Mouse (Mus musculus): ENCODE data around the gene Skint11. TPM values are rescaled to one million over a fixed set of nuclear protein-coding genes. Genes with fewer than 3 reads are reported as not detected.
"Not testable (repeated sequence)": the region's sequence is repeated elsewhere in the genome, so short reads cannot be mapped to it uniquely, and the experiment has no call there.

The Skint11 gene
- not detected in 2 replicates for total RNA-seq (2015)
- total RNA-seq (2017): not detected in 2 replicates

DNA sequence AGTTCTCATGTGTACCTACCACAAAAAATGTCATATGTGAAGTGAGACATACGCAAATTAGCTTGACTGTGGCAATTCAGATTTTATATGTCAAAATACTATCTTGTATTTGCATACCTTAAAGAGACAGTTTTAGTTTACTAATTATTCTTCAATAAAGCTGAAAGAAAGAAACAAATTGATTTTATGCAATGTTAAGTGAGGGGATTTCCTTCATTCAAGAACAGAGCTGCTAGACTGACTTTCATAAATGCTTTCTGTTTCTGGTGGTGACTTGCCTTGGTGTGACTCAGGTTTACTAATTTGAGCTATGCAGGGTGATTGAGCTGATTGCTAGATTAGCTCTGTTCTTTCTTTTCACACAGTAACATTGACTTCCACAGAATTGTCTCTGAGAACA lies at the start of gene Skint11:
Gene Skint11 (plus strand): TSS at position 301 of the 400 bp plus-strand sequence.
- no peak for ATAC-seq (replicated peaks; ENCODE audit: poor library complexity)

GRCm38 (mm10) chr4:114161149-114161548 lies 2.0 kb upstream of the Skint11 start:
- no peak for ATAC-seq (replicated peaks; ENCODE audit: poor library complexity)

GRCm38 (mm10) chr4:114172898-114173297 lies 9.7 kb downstream of the Skint11 start:
- not testable (repeated sequence) for ATAC-seq (replicated peaks; ENCODE audit: poor library complexity)

DNA sequence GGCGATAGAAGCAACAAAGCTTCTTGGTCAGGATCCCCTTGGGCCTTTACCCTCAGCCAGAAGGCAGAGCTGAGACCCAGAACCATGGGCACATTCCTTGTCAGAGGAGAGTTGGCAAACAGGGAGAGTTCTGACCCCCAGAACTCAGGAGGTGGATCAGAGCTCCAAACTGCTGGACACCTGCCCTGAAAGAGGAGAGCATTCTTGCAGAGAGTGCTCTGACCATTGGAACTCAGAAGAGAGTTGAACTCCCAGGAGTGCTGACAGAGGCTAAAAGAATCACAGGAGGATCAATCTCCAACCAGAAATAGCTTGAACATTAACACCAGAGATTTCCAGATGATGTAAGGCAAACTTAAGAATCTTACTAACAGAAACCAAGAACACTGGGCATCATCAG lies 93.7 kb downstream of the Skint11 start:
- ATAC-seq (replicated peaks; ENCODE audit: poor library complexity): not testable (repeated sequence)

Other genes starting within 250 kb of the Skint11 start
- gene Skint5, start 163.9 kb upstream of the Skint11 start, total RNA-seq (2015): not detected in 2 replicates
- not detected in 2 replicates for gene Skint5, start 163.9 kb upstream of the Skint11 start, total RNA-seq (2017)
- gene Trabd2b, start 243.3 kb downstream of the Skint11 start, total RNA-seq (2015): not detected in 2 replicates
- gene Trabd2b, start 243.3 kb downstream of the Skint11 start, total RNA-seq (2017): not detected in 2 replicates